Mouse (Mus musculus) liver, embryonic 14.5 days (tissue): ENCODE results near the gene Slc17a7.

Experiments
- CTCF ChIP-seq: IDR thresholded peaks from 2 replicates; pipeline ENCODE4 v1.5.1; 2016; ENCODE audit warnings: antibody characterized with exemption, low read depth, control low read depth
- EP300 ChIP-seq: IDR thresholded peaks from 2 replicates; pipeline ENCODE4 v1.6.1; 2016; ENCODE audit warnings: antibody characterized with exemption, low read depth

DNA sequence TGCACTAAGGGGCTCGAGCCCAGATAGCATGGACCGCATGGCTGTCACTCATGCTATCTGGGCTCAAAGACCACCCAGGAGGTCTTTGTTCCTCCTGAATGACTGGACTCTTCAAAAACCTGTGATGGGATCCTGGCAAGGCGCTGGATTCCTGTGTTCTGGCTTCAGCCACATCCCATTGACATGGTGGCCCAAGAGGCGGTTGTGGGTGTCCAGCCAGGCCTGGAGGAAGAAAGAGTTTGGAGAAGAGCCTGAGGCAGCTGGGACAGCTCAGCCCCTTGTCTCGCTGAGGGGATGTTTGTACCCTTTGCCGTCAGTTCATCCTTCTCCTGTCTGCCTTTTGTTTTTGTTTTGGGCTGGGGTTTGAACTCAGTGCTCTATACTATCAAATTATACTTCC is 14.2 kb upstream of the Slc17a7 start:
- TF ChIP-seq CTCF (no peak), EP300 (no peak)
